Mouse (Mus musculus) brain, embryonic 14.5 days (tissue): ENCODE results near the gene Il10rb.

Experiments
- CTCF ChIP-seq: fragments of 200-500 bp; IDR thresholded peaks from 2 replicates; pipeline ENCODE4 v1.5.1; 2012; ENCODE audit warnings: inconsistent platforms, mild to moderate bottlenecking, moderate library complexity, borderline replicate concordance; ENCODE audit not compliant: insufficient read depth, insufficient read length; ENCODE audit errors: extremely low read depth
- POLR2A ChIP-seq: fragments of 200-500 bp; IDR thresholded peaks from 2 replicates; pipeline ENCODE4 v1.6.1; 2012; ENCODE audit warnings: mild to moderate bottlenecking, inconsistent platforms, borderline replicate concordance; ENCODE audit not compliant: poor library complexity, insufficient read depth, insufficient read length, severe bottlenecking; ENCODE audit errors: extremely low read depth

- TF ChIP-seq CTCF (no peak), POLR2A (no peak)
Measured at GRCm38 (mm10) chr16:91461066-91461638, 55.2 kb downstream of the Il10rb start.
